Mouse (Mus musculus) hindlimb bud, embryonic 11.5 days (tissue): Measurements from ENCODE around the gene Sv2a.
"Not testable (repeated sequence)": the region's sequence is repeated elsewhere in the genome, so short reads cannot be mapped to it uniquely, and the experiment has no call there.

Source experiments
- DNase-seq: peaks from one replicate; pipeline ENCODE4 v3.0.0-alpha.2; 2012; ENCODE audit warnings: low read depth, low spot score; ENCODE audit errors: extremely low spot score

Gene Sv2a

GRCm38 (mm10) chr3:96173185-96173584 is 7.8 kb upstream of the Sv2a start:
- DNase-seq, result no peak

- not testable (repeated sequence) for DNase-seq
Measured at GRCm38 (mm10) chr3:96174042-96174441, 6.9 kb upstream of the Sv2a start.

GRCm38 (mm10) chr3:96175251-96175650 is 5.7 kb upstream of the Sv2a start:
- DNase-seq, result no peak

DNA sequence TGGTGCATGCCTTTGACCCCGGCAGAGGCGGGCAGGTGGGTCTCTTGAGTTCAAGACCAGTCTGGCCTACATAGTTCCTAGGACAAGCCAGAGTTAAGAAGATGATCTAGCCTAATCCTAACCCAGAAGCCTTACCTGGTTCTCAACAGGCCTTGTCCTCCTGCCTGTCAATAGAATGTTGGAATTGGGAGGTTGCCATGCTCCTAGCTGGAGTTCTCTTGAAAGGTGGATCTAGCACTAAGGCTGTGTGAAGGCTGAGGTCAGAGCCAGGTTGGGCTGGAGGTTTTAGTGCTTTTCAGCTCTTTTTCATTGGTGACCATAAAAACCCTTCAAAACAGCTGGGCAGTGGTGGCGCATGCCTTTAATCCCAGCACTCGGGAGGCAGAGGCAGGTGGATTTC is 2.5 kb upstream of the Sv2a start:
- no peak for DNase-seq

DNA sequence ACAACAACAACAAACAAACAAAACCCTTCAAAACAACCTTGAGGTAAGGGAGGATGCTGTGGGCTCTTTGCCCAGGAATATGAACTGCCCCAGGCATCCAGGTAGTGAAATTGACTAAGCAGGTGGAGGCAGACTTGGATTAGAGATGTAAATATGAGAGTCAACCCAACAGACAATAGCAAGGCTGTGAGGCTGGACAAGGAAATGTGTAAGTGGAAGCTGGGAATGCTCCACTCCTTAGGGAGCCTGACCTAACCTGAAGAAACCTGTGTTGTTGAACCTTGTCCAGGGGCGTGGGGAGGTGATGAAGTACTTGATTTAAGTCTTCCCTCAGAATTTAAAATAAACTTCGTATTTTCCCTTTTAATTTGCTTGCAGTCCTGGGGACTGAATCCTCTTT is 2.0 kb upstream of the Sv2a start:
- no peak for DNase-seq

- no peak for DNase-seq
Measured at GRCm38 (mm10) chr3:96179531-96179930, 1.4 kb upstream of the Sv2a start.

- no peak for DNase-seq
Measured at GRCm38 (mm10) chr3:96181510-96182381, 795 bp downstream of the Sv2a start.

- DNase-seq, result no peak
Measured at GRCm38 (mm10) chr3:96182382-96182776, 1.4 kb downstream of the Sv2a start.

- no peak for DNase-seq
Measured at GRCm38 (mm10) chr3:96192977-96193376, 12.0 kb downstream of the Sv2a start.

DNA sequence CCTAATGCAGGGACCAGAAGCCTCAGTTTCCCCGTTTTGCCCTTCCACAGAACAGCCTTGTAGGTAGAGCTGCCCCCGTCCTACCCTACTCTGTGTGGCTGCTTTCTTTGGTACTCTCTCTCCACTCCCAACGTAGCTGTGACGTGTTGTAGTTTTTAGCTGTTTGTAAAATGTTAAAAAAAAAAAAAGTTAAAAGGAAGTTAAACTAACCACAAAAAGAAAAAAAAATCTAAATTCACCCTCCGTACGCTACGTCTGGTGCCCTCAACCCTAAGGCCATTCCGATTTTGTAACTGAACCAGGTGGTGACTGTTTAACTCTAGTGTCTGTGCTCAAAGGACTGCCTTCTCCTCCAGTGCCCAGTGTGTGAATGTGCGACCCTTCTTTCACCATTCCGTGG is 14.0 kb downstream of the Sv2a start:
- DNase-seq, result no peak

- no peak for DNase-seq
Measured at GRCm38 (mm10) chr3:96195616-96196313, 14.8 kb downstream of the Sv2a start.

- no peak for DNase-seq
Measured at GRCm38 (mm10) chr3:96196437-96197128, 15.6 kb downstream of the Sv2a start.

- DNase-seq, result peak; percentile 79
Measured at GRCm38 (mm10) chr3:96197129-96197749, 16.3 kb downstream of the Sv2a start.

GRCm38 (mm10) chr3:96198181-96198580 is 17.2 kb downstream of the Sv2a start:
- no peak for DNase-seq

- not testable (repeated sequence) for DNase-seq
Measured at GRCm38 (mm10) chr3:96198601-96199251, 17.8 kb downstream of the Sv2a start.

- no peak for DNase-seq
Measured at GRCm38 (mm10) chr3:96199731-96200130, 18.8 kb downstream of the Sv2a start.

DNA sequence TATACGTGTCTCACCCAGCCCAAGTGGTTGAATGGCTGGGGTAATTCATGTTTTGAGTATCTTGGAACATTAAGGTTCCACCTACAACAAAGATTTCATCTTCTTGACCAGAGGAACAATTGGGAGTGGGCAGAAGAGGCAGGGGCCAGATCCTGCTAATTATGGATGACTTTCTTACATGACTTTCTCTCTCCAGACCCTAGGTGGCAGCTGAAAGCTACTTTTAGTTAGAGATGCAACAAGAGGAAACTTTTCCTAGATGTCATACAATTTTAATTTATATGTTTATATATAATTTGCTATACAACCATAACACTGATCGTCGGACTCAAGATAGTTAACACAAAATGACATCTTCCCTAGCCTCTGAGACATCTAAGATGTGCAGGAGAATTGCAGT is 26.9 kb downstream of the Sv2a start:
- no peak for DNase-seq

GRCm38 (mm10) chr3:96209242-96209641 is 28.3 kb downstream of the Sv2a start:
- no peak for DNase-seq

- DNase-seq, result no peak
Measured at GRCm38 (mm10) chr3:96219191-96219641, 38.3 kb downstream of the Sv2a start.

DNA sequence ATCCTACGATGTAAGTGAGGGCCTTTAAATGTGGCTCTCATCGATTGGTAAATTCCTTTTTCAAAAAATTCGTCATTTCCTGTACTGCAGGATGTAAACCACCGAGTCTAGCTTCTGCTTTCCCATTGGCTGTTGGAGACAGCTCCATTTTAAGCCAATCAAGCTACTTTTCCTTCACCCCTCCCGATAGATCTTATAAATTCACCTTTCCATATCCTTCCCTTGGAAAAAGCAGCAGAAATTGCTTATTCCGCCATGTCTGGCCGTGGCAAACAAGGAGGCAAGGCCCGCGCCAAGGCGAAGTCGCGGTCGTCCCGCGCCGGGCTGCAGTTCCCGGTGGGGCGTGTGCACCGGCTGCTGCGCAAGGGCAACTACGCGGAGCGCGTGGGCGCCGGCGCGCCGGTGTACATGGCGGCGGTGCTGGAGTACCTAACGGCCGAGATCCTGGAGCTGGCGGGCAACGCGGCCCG is 38.7 kb downstream of the Sv2a start, which contains the start of the genes Bola1 and Hist2h2ab:
Gene Bola1, minus strand, starts transcription at position 49 of the 470 bp plus-strand sequence.
Gene Hist2h2ab, plus strand, starts transcription at position 205 of the 470 bp plus-strand sequence.
- DNase-seq, result peak; percentile 90
